Mouse (Mus musculus) cerebellum, adult 2 months (tissue): ENCODE measurements around the gene 1700069L16Rik. TPM values are rescaled to one million over a fixed set of nuclear protein-coding genes. Genes with fewer than 3 reads are reported as not detected.
A peak's percentile ranks its signal among the peaks of the same experiment; 100 is the strongest.

ENCODE experiments used
- DNase-seq, 2 experiments: peaks; one replicate each; pipeline ENCODE4 v3.0.0; 2021
- H3K27ac ChIP-seq: fragments of 200-500 bp; 2 replicates; pipeline ENCODE4 v1.5.1; 2012; ENCODE audit warnings: low read length, control low read depth, inconsistent platforms; ENCODE audit not compliant: insufficient read depth
- H3K27me3 ChIP-seq: fragments of 200-500 bp; 2 replicates; pipeline ENCODE4 v1.6.1; 2012; ENCODE audit warnings: inconsistent platforms, mild to moderate bottlenecking, low read length, moderate library complexity; ENCODE audit not compliant: control insufficient read depth, insufficient read depth
- H3K4me1 ChIP-seq: fragments of 200-500 bp; 2 replicates; pipeline ENCODE4 v1.6.1; 2011; ENCODE audit warnings: low read length; ENCODE audit not compliant: control insufficient read depth, insufficient read depth
- H3K4me3 ChIP-seq: fragments of 200-500 bp; replicated peaks from 2 replicates; pipeline ENCODE3; 2011; ENCODE audit warnings: mild to moderate bottlenecking, low read depth, low read length, control low read depth; ENCODE audit not compliant: insufficient read depth
- CTCF ChIP-seq: fragments of 200-500 bp; IDR thresholded peaks from 2 replicates; pipeline ENCODE4 v1.5.1; 2011; ENCODE audit warnings: low read depth, mild to moderate bottlenecking, control low read depth, low read length, moderate library complexity, borderline replicate concordance; ENCODE audit not compliant: insufficient read depth
- POLR2A ChIP-seq: fragments of 200-500 bp; IDR thresholded peaks from 2 replicates; pipeline ENCODE4 v1.6.1; 2011; ENCODE audit warnings: low read length, control low read depth, borderline replicate concordance; ENCODE audit not compliant: insufficient read depth
- WGBS: fragments of 180-500 bp; shearing (Covaris S2); methylation state at CpG from one replicate; pipeline ENCODE4 v1.1.7; 2018; 5-methylcytosine and 5-hydroxymethylcytosine counted together
- polyA plus RNA-seq: library from polyadenylated mRNA; depleted of rRNA; stranded (reverse); fragments of >200 nt; gene quantifications from 2 replicates; pipeline ENCODE4 v1.2.3, GENCODE M21; 2012

Gene 1700069L16Rik
- polyA plus RNA-seq, 1 experiment, result 0.39 TPM

DNA sequence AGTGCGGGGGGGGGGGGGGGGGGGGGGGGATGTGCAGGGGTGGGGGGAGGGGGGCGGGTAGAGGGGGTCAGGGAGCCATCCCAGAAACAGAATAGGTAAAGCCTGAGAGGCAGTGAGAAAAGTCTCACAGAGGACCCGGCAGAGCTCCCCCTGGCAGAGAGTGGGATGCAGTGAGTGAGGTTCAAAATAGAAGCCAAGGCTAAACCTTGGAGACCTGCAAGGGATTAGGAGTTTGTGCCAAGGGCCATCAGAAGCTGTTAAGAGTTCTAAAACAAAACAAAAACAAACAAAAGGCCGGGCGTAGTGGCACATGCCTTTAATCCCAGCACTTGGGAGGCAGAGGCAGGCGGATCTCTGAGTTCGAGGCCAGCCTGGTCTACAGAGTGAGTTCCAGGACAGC is 47.0 kb downstream of the 1700069L16Rik start:
- DNase-seq, result peak in 1 of 2 experiments; percentile 58
- Histone ChIP-seq H3K4me3 (no peak overlapping the region), H3K27me3 (no peaks in the 10 kb centered on the region), H3K4me1 (peaks cover 49% of the 10 kb centered on the region), H3K27ac (peak overlapping the region; percentile 98)
- TF ChIP-seq POLR2A, result no peak
- TF ChIP-seq CTCF, result no peak
- WGBS, result 38% methylated on average over 6 of the region's 7 CpGs

GRCm38 (mm10) chr5:113674851-113675250 is 49.7 kb downstream of the 1700069L16Rik start:
- 23% methylated on average over 7 of the region's 7 CpGs for WGBS
- DNase-seq, result peak in 1 of 2 experiments; percentile 59
- TF ChIP-seq CTCF (no peak), POLR2A (no peak)
- Histone ChIP-seq H3K27ac (peak overlapping the region; percentile 96), H3K4me1 (peaks cover 34% of the 10 kb centered on the region), H3K4me3 (no peak overlapping the region), H3K27me3 (no peaks in the 10 kb centered on the region)

- Histone ChIP-seq H3K27me3 (no peaks in the 10 kb centered on the region), H3K4me1 (peaks cover 22% of the 10 kb centered on the region), H3K4me3 (no peak overlapping the region), H3K27ac (peak overlapping the region; percentile 51)
- 33% methylated on average over 7 of the region's 7 CpGs for WGBS
- TF ChIP-seq POLR2A (no peak), CTCF (no peak)
- peak in 1 of 2 experiments; percentile 42 for DNase-seq
Measured at GRCm38 (mm10) chr5:113672456-113672855, 52.1 kb downstream of the 1700069L16Rik start.

GRCm38 (mm10) chr5:113670597-113670996 is 54.0 kb downstream of the 1700069L16Rik start:
- no peak for DNase-seq
- no peak overlapping the region for H3K27ac ChIP-seq
- H3K4me3 ChIP-seq, result no peak overlapping the region
- H3K4me1 ChIP-seq, result peaks cover 13% of the 10 kb centered on the region
- H3K27me3 ChIP-seq, result no peaks in the 10 kb centered on the region
- 81% methylated on average over 6 of the region's 6 CpGs for WGBS
- no peak for TF ChIP-seq POLR2A
- no peak for TF ChIP-seq CTCF

GRCm38 (mm10) chr5:113670110-113670509 is 54.5 kb downstream of the 1700069L16Rik start:
- Histone ChIP-seq H3K27me3 (no peaks in the 10 kb centered on the region), H3K4me1 (peaks cover 13% of the 10 kb centered on the region), H3K4me3 (no peak overlapping the region), H3K27ac (no peak overlapping the region)
- TF ChIP-seq POLR2A (no peak), CTCF (no peak)
- DNase-seq, result no peak
- WGBS, result 64% methylated on average over 3 of the region's 3 CpGs

- 82% methylated on average over 12 of the region's 12 CpGs for WGBS
- Histone ChIP-seq H3K4me1 (peaks cover 5% of the 10 kb centered on the region), H3K27me3 (no peaks in the 10 kb centered on the region), H3K4me3 (no peak overlapping the region), H3K27ac (no peak overlapping the region)
- DNase-seq, result no peak
- TF ChIP-seq POLR2A (no peak), CTCF (no peak)
Measured at GRCm38 (mm10) chr5:113664629-113665195, 59.9 kb downstream of the 1700069L16Rik start.

- TF ChIP-seq CTCF (no peak), POLR2A (no peak)
- no peak overlapping the region for H3K4me3 ChIP-seq
- H3K27ac ChIP-seq, result no peak overlapping the region
- H3K27me3 ChIP-seq, result no peaks in the 10 kb centered on the region
- peaks cover 5% of the 10 kb centered on the region for H3K4me1 ChIP-seq
- no peak for DNase-seq
- 94% methylated on average over 6 of the region's 6 CpGs for WGBS
Measured at GRCm38 (mm10) chr5:113664127-113664526, 60.4 kb downstream of the 1700069L16Rik start.

- TF ChIP-seq POLR2A (no peak), CTCF (no peak)
- DNase-seq, result no peak
- Histone ChIP-seq H3K4me3 (no peak overlapping the region), H3K27ac (no peak overlapping the region), H3K4me1 (peaks cover 5% of the 10 kb centered on the region), H3K27me3 (no peaks in the 10 kb centered on the region)
- WGBS, result 74% methylated on average over 10 of the region's 10 CpGs
Measured at GRCm38 (mm10) chr5:113660872-113661271, 63.7 kb downstream of the 1700069L16Rik start.
